Mouse (Mus musculus) E14TG2a.4 (cell line): ENCODE data around the gene Asb10.

Source experiments
- H3K27me3 ChIP-seq: 2 replicates; pipeline ENCODE4 v1.6.1; 2014; ENCODE audit warnings: low read length, control low read depth; ENCODE audit not compliant: insufficient read depth
- H3K36me3 ChIP-seq: 2 replicates; pipeline ENCODE4 v1.6.1; 2014; ENCODE audit warnings: low read length, control low read depth; ENCODE audit not compliant: insufficient read depth
- H3K4me1 ChIP-seq: replicated peaks from 2 replicates; pipeline ENCODE4 v1.6.1; 2014; ENCODE audit warnings: low read depth, low read length, control low read depth
- H3K4me3 ChIP-seq: replicated peaks from 2 replicates; pipeline ENCODE4 v1.5.1; 2014; ENCODE audit warnings: mild to moderate bottlenecking, low read length
- H3K9me3 ChIP-seq: 2 replicates; pipeline ENCODE4 v1.6.1; 2014; ENCODE audit warnings: low read length, control low read depth
- CTCF ChIP-seq: conservative IDR thresholded peaks from 2 replicates; pipeline ENCODE4 v1.5.1; 2014; ENCODE audit warnings: low read length
- NANOG ChIP-seq: IDR thresholded peaks from 2 replicates; pipeline ENCODE4 v1.6.1; 2014; ENCODE audit warnings: borderline replicate concordance, low read length, mixed read lengths
- POU5F1 ChIP-seq: IDR thresholded peaks from 2 replicates; pipeline ENCODE4 v1.6.1; 2014; ENCODE audit warnings: low read length, borderline replicate concordance

Gene Asb10

DNA sequence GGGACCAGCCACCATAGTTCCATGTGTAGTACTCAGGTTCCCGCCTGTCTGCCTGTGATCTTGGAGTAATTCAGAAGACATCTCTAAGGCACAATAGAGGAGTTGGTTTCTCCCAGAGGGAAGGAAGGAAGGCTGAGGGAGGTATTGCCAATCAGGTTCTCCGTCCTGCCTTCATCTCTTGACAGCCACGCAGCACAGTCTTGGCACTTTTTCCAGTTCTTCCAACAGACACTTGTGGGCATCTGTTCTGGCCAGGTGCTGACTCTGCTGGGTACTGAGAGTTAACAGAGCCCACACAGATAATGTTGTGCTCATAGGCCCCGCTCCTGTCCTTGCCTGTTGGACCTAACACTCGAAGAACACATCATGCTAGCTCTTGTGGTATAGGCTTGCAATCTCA lies 54.0 kb downstream of the Asb10 start:
- H3K9me3 ChIP-seq, result no peaks in the 10 kb centered on the region
- H3K36me3 ChIP-seq, result peaks cover 71% of the 10 kb centered on the region
- peaks cover 59% of the 10 kb centered on the region for H3K4me1 ChIP-seq
- peaks cover 4% of the 10 kb centered on the region; the same call in 1 of the 2 replicates for H3K27me3 ChIP-seq
- H3K4me3 ChIP-seq, result no peak overlapping the region
- TF ChIP-seq POU5F1 (no peak), CTCF (no peak), NANOG (no peak)

DNA sequence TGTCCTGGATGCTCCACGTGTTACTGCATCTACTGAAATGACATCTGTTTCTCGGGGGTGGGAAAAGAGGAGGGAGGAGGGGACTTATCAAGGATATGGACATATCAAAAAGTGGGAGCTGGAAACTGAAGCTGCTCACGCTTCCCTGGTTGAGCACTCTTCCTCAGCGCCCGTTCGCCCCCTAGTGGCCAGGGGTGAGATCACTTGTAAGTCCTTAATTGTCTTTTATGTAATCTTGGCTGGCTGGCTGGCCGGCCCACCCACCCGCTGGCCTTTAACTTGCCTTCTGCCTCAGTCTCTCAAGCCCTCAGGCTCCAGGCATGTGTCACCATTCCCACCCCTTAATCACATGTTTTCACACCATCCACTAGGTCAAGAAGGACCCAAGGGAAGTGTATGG lies 54.7 kb downstream of the Asb10 start:
- Histone ChIP-seq H3K36me3 (peaks cover 69% of the 10 kb centered on the region), H3K27me3 (peaks cover 4% of the 10 kb centered on the region; the same call in 1 of the 2 replicates), H3K4me3 (no peak overlapping the region), H3K4me1 (peaks cover 66% of the 10 kb centered on the region), H3K9me3 (no peaks in the 10 kb centered on the region)
- peak; percentile 74 for TF ChIP-seq CTCF
- no peak for TF ChIP-seq POU5F1
- no peak for TF ChIP-seq NANOG

DNA sequence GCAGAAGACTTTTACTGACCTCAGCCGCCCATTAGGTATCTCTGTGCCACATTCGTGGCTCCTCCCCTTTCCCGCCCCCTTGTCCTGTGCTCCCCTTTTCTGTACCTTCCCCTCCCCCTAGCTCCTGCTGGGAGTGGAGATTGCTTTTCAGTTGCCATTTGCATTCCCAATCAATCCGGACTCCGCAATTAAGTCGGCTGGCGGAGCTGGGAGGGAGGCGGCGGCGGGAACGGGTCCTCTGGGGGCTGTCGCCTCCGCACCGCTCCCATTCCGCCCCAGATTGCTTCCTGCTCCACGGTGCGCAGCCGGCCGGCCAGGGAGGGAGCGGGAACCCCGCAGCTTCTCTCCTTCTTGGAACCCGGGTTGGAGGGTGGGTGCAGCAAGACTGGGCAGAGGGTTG lies 55.8 kb downstream of the Asb10 start:
- Histone ChIP-seq H3K36me3 (peaks cover 69% of the 10 kb centered on the region), H3K27me3 (peaks cover 4% of the 10 kb centered on the region; the same call in 1 of the 2 replicates), H3K4me1 (peaks cover 71% of the 10 kb centered on the region), H3K9me3 (no peaks in the 10 kb centered on the region), H3K4me3 (peak overlapping the region; percentile 78)
- TF ChIP-seq NANOG (peak; percentile 71), POU5F1 (no peak), CTCF (no peak)

DNA sequence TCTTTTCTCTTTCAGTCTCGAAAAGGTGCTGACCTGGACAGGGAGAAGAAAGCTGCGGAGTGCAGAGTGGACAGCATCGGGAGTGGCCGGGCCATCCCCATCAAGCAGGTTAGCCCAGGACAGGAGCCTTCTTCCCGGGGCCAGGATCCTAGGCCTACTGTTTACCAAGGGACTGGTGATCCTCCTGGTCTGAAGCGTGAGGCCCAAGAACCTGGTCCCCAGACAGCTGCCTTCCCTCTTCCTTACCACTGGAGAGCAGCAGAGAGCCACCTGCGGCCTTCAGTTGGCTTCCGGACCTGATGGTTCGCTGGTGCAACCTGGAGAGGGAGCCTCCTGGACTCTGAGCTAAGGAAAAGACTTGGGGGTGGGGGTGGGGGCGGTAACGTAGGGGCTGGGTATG lies 57.5 kb downstream of the Asb10 start:
- peaks cover 4% of the 10 kb centered on the region; the same call in 1 of the 2 replicates for H3K27me3 ChIP-seq
- no peaks in the 10 kb centered on the region for H3K9me3 ChIP-seq
- peaks cover 81% of the 10 kb centered on the region for H3K4me1 ChIP-seq
- H3K36me3 ChIP-seq, result peaks cover 68% of the 10 kb centered on the region
- TF ChIP-seq CTCF (peak; percentile 86), NANOG (no peak)
- H3K4me3 ChIP-seq, result peak overlapping the region; percentile 74
